In the genomic region with DNA sequence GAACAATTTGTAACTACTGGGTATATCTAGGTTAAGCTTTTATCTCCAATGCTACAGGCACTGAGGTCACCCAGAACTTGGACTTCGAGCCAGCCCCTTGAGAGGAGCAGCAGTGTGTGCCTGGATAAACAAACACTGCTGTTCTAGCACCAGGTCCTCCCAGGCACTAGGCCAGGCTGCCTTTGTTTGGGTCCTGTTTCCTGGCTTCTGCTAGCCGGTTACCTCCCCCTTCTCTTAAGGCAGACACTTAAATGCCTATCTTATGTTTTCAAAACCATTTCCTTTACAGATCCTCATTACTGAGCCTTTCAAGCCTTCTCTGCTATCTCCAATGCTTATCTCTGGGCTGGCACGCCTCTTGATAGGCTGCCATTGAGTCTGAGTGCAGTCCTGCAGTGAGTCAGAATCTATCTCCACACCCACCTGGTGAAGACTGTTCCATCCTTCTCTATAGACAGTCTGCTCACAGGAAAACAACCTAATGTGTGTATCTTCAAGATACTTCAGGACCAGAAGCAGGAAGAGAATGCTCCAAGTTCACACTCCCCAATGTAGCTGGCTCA, we compare ENCODE assay signal across 8 mouse cellular contexts. TPM values are rescaled to one million over a fixed set of nuclear protein-coding genes. Genes with fewer than 3 reads are reported as not detected.
DNase-seq lines count a peak whose midpoint lies in the region; ATAC-seq lines count a peak whose summit lies in the region.

No protein-coding gene starts in this region.

- intact Hi-C loops in heart, postnatal 14 days (cut with DNase I) = loop anchor here (2.0 to 5.0 kb wide), 2 partner anchors 19 to 98 kb away; no protein-coding TSS in a partner anchor

- ATAC-seq in hindbrain, embryonic 14.5 days (ENCODE audit: low FRiP score) = no peak
- peak; percentile 70 for ATAC-seq in megakaryocyte progenitor cell, adult 5-6 weeks (replicated peaks; ENCODE audit: poor library complexity)

- no peaks in the 10 kb centered on the region for H3K36me3 ChIP-seq in hindbrain, embryonic 10.5 days
- no peaks in the 10 kb centered on the region for H3K36me3 ChIP-seq in hindbrain, embryonic 14.5 days (replicated peaks; ENCODE audit: control insufficient read depth, insufficient read depth)

- 62% methylated on average over 3 of the region's 3 CpGs for WGBS in hindbrain, embryonic 10.5 days
- WGBS in hindbrain, embryonic 14.5 days = 61% methylated on average over 3 of the region's 3 CpGs

- no peak overlapping the region for H3K9ac ChIP-seq in hindbrain, embryonic 14.5 days

- H3K4me3 ChIP-seq in hindbrain, embryonic 10.5 days = no peak overlapping the region
- H3K4me3 ChIP-seq in hindbrain, embryonic 14.5 days (replicated peaks; ENCODE audit: low read length) = no peak overlapping the region

- DNase-seq in hindbrain, embryonic 10.5 days (ENCODE audit: low spot score) = no peak
- DNase-seq in hindbrain, embryonic 14.5 days (ENCODE audit: low spot score) = no peak
- peak; percentile 46 for DNase-seq in Muller cell, postnatal 12 days (ENCODE audit: inconsistent ontology term)
- peak; percentile 21 for DNase-seq in embryo, embryonic 10.5 days (ENCODE audit: low spot score)
- DNase-seq in heart, postnatal 14 days = peak; percentile 76 to 81
- peak; percentile 34 for DNase-seq in layer of hippocampus, adult 9-11 months
- DNase-seq in thymus, postnatal 36 days = peak; percentile 53 to 60

- no peaks in the 10 kb centered on the region for H3K9me3 ChIP-seq in hindbrain, embryonic 10.5 days
- H3K9me3 ChIP-seq in hindbrain, embryonic 14.5 days (ENCODE audit: control insufficient read depth, low read length) = no peaks in the 10 kb centered on the region

- no peak overlapping the region for H3K4me2 ChIP-seq in hindbrain, embryonic 14.5 days (replicated peaks)

- no peaks in the 10 kb centered on the region for H3K27me3 ChIP-seq in hindbrain, embryonic 10.5 days (ENCODE audit: insufficient read depth, poor library complexity, severe bottlenecking)
- H3K27me3 ChIP-seq in hindbrain, embryonic 14.5 days (ENCODE audit: control insufficient read depth, insufficient read depth, low read length) = no peaks in the 10 kb centered on the region

- peaks cover 35% of the 10 kb centered on the region for H3K4me1 ChIP-seq in hindbrain, embryonic 10.5 days (replicated peaks)
- peaks cover 36% of the 10 kb centered on the region for H3K4me1 ChIP-seq in hindbrain, embryonic 14.5 days (replicated peaks; ENCODE audit: control insufficient read depth, insufficient read depth, low read length)

- H3K27ac ChIP-seq in hindbrain, embryonic 10.5 days = peak overlapping the region; percentile 35; the same call in 1 of the 2 replicates
- H3K27ac ChIP-seq in hindbrain, embryonic 14.5 days = no peak overlapping the region

RNA-seq across cellular contexts. Expression of a gene that starts 23.2 kb away (rescaled TPM):
- 11.0 and 12.7 TPM in 2 replicates for polyA plus RNA-seq in hindbrain, embryonic 10.5 days (2016; fragmentation: Nextera tagmentation; extraction: Ambion mirVana)
- polyA plus RNA-seq in hindbrain, embryonic 14.5 days (2014; fragmentation: Nextera tagmentation; extraction: Ambion mirVana) = 21.7 and 22.2 TPM in 2 replicates
- 10 to 100 TPM; 40.1 to 42.7 TPM for total RNA-seq in heart, postnatal 14 days (2021)
- total RNA-seq in megakaryocyte progenitor cell, adult 5-6 weeks (2015) = 48.5 and 52.7 TPM in 2 replicates
- total RNA-seq in megakaryocyte progenitor cell, adult 5-6 weeks (2017) = 13.5 and 16.6 TPM in 2 replicates

Comparison
In these comparisons a context has a peak if more than half of its experiments do, and no peak if none do; other contexts are left out.
1. DNase-seq: peak in Muller cell, postnatal 12 days (single experiment), embryo, embryonic 10.5 days (single experiment), heart, postnatal 14 days (2 of 2), layer of hippocampus, adult 9-11 months (single experiment) and thymus, postnatal 36 days (2 of 2); none in hindbrain, embryonic 10.5 days (single experiment) and hindbrain, embryonic 14.5 days (single experiment).